Mouse (Mus musculus): ENCODE measurements around the gene Tmem39a.

GRCm38 (mm10) chr16:38592946-38593345 lies 34.4 kb downstream of the Tmem39a start:
- TF ChIP-seq GABPA (IDR thresholded peaks at IDR 0.05; ENCODE audit: low read depth, low read length) (no peak), SMC3 (IDR thresholded peaks at IDR 0.05; ENCODE audit: low read depth, low read length) (no peak), TBP (IDR thresholded peaks at IDR 0.05; ENCODE audit: low read depth, low read length) (no peak), RAD21 (IDR thresholded peaks at IDR 0.05; ENCODE audit: low read depth, low read length) (no peak), CHD2 (IDR thresholded peaks at IDR 0.05; ENCODE audit: low read length) (no peak), POLR2A (IDR thresholded peaks at IDR 0.05; ENCODE audit: control insufficient read depth in 1 of 2, insufficient read depth in 1 of 2, low read depth in 1 of 2, low read length in 2 of 2, poor library complexity in 1 of 2) (no peak)

Measured in MEL (cell line).